Mouse (Mus musculus): Measurements from ENCODE around the gene Tnrc18. TPM values are rescaled to one million over a fixed set of nuclear protein-coding genes. Genes with fewer than 3 reads are reported as not detected.

Gene Tnrc18
- polyA plus RNA-seq, 1 experiment from 2014 or later = 23.3 TPM

DNA sequence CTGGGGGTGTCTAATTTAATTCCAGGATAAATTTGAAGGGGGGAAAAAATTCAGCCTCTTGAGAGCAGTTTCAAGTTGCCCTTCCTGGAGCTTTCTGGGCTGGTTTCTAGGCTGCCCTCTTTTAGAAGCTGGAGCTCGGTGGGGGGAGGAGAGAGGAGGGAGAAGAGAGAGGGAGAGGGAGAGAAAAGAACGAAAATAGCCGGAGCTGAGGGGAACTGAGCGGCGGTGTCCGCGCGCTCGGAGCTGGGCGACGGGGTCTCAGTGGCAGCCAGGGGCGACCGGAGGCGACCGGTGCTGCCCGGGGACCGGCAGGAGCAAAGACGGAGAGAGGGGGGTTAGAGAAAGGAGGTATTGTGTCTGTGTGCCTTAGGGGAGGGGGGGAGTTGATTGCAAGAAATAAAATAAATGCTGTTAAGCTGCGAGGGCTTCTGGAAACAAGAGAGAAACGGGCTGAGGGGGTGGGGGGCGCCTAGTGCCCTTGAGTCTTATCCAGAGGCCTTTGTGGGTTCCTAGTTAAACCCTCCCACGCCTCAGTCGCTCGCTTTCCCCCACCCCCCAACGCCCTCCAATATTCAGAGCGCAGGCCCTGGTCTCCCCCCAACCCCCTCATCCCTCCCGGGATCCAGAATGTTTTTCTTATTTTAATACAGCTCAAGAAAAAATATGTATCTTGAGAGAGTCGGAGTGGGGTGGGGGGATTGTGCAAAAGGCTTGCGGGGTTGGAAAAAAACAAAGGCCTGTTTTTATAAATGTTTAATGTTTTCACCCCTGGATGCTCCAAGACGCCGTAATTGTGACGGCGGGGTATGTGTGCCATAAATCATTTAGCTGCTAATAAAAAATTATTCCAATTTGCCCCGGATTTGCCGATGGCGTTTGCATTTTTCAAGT is 2.2 kb upstream of the Tnrc18 start:
- Histone ChIP-seq H3K4me3 (ENCODE audit: low read depth, low read length) (peak overlapping the region; percentile 87), H3K4me2 (ENCODE audit: low read length) (peak overlapping the region; percentile 97), H3K36me3 (ENCODE audit: control insufficient read depth, insufficient read depth, low read length) (no peaks in the 10 kb centered on the region), H3K9ac (ENCODE audit: low read depth, low read length) (peak overlapping the region; percentile 97), H3K27me3 (ENCODE audit: control insufficient read depth, insufficient read depth, low read depth, low read length) (no peaks in the 10 kb centered on the region), H3K4me1 (ENCODE audit: control insufficient read depth, insufficient read depth, low read length) (peaks cover 19% of the 10 kb centered on the region), H3K9me3 (replicated peaks; ENCODE audit: control insufficient read depth, low read length, poor library complexity, severe bottlenecking) (no peaks in the 10 kb centered on the region), H3K27ac (ENCODE audit: low read length) (peak overlapping the region; percentile 100)
- WGBS = under 1% methylated on average over 36 of the region's 36 CpGs
- peak; percentile 29; the same call in 1 of the 2 replicates for ATAC-seq

DNA sequence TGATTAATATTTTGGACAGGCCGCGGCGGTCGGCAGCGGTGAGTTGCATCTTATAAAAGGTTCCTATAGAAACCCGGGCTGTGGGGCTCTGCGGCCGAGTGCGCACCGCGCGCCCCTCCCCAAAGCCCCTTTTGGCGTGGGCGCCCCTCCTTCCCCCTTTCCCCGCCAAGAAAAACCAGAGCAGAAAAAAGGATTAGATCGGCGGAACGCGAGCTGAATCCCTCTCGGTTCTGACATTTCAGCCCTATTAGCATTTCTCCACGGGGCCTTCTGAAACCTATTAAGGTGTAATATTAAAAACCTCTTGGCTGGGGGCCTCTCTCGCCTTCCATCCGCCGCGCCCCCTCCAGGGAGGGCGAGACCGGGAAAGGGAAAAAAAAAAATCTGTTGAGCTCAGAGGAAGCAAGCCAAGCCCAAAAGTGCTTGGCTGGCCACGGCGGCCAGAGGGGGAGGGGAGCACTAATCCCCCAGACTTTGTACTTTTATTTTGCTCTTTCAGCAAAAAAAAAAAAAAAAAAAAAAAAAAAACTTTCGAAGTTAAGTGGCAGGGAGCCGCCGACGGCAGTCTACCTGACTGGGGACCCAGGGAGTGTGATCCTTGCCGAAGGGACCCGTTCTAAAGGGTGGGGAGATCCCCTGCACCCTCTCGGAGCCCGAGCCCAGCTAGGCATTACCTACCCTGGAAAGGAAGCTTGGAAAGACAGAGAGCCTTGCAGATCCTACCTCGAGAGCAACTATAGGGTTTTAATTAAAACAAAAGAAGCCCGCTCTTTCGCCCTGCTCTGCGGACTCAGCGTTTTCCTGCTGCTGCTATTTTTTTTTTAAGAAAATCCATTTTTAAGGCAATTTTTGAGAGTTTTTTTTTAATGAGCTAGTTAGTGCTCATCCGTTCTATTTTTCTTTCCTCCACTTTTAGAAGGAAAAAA is 1.2 kb upstream of the Tnrc18 start:
- H3K27ac ChIP-seq (ENCODE audit: low read length) = peak overlapping the region; percentile 100
- H3K4me1 ChIP-seq (ENCODE audit: control insufficient read depth, insufficient read depth, low read length) = peaks cover 9% of the 10 kb centered on the region
- no peaks in the 10 kb centered on the region for H3K9me3 ChIP-seq (replicated peaks; ENCODE audit: control insufficient read depth, low read length, poor library complexity, severe bottlenecking)
- H3K4me2 ChIP-seq (ENCODE audit: low read length) = peak overlapping the region; percentile 97
- WGBS = under 1% methylated on average over 43 of the region's 43 CpGs
- H3K4me3 ChIP-seq (ENCODE audit: low read depth, low read length) = peak overlapping the region; percentile 87
- ATAC-seq = no peak
- H3K36me3 ChIP-seq (ENCODE audit: control insufficient read depth, insufficient read depth, low read length) = no peaks in the 10 kb centered on the region
- no peaks in the 10 kb centered on the region for H3K27me3 ChIP-seq (ENCODE audit: control insufficient read depth, insufficient read depth, low read depth, low read length)
- H3K9ac ChIP-seq (ENCODE audit: low read depth, low read length) = peak overlapping the region; percentile 97

DNA sequence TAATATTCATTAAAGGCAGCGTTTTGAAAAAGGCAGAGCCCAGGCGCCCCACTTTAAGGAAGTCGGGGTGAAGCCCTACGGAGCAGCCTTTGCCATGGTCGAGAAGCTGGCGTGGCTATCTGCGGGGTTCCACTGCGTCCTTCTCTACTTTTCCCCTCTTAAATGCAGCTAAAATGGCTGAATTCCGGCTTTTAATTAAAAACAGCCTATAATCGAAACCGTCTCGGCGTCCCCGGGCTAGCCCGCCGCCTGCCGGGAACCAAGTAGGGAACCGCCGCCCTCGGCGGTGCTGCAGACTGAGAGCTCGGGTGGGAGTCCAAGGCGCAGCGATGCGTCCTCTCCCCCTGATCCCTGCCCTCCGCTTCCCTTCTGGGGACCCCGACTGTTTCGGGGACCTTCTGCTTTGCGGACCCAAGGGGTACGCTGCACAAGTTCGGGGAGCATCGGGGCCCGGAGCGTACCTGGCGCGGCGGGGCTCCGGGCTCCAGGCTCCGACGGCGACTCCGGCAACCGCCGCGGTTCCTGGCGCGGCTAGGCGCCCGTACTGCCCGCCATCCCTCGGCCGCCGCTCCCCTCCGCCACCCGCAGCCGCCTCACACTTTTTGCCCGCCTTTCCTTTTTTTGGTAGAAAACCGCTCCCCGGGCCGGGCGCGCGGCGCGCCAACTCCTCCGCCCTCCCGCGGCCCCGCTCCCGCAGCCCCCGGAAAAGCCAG is 495 bp downstream of the Tnrc18 start:
- Histone ChIP-seq H3K4me2 (ENCODE audit: low read length) (peak overlapping the region; percentile 98), H3K4me1 (ENCODE audit: control insufficient read depth, insufficient read depth, low read length) (peaks cover 11% of the 10 kb centered on the region), H3K36me3 (ENCODE audit: control insufficient read depth, insufficient read depth, low read length) (no peaks in the 10 kb centered on the region), H3K4me3 (ENCODE audit: low read depth, low read length) (peak overlapping the region; percentile 87), H3K27me3 (ENCODE audit: control insufficient read depth, insufficient read depth, low read depth, low read length) (no peaks in the 10 kb centered on the region), H3K27ac (ENCODE audit: low read length) (peak overlapping the region; percentile 100), H3K9me3 (replicated peaks; ENCODE audit: control insufficient read depth, low read length, poor library complexity, severe bottlenecking) (no peaks in the 10 kb centered on the region), H3K9ac (ENCODE audit: low read depth, low read length) (peak overlapping the region; percentile 100)
- no peak for ATAC-seq
- under 1% methylated on average over 69 of the region's 71 CpGs for WGBS

DNA sequence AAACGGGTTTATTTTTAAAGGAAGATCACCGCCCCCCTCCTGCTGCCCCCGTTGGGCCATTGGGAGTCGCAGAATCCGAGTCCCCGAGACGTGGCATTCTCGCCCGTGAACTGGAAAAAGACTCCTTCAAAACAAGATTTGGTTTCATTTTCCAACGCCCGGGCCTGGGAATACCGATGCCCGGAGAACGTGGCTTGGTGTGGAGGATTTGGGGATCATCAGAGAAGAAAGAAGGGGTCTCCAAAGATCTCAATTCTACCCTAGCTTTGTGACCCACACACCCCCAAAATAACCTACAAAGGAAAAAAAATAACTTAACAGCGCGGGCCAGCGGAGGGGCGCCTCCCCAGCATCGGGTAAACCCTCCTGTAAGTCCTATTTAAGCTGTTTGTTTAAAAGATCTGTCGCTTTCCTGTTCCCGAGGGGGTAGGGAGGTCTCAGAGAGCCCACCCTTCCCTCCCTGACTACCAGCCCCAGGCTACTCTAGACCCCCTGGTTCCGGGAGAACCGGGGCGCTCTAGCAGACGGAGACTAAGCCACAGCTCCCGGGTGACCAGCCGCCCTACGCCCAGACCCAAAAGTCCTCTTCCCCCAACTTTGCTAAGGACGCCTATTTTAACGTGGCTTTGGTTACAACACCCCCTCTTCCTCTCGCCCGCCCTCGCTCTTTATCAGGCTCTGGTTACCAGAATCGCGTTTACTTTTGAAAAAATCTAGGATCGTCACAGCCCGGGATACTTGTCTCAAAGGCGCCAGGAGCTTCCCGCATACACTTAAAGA is 1.2 kb downstream of the Tnrc18 start:
- Histone ChIP-seq H3K27me3 (ENCODE audit: control insufficient read depth, insufficient read depth, low read depth, low read length) (no peaks in the 10 kb centered on the region), H3K4me1 (ENCODE audit: control insufficient read depth, insufficient read depth, low read length) (peaks cover 19% of the 10 kb centered on the region), H3K4me3 (ENCODE audit: low read depth, low read length) (peak overlapping the region; percentile 87), H3K9ac (ENCODE audit: low read depth, low read length) (peak overlapping the region; percentile 100), H3K4me2 (ENCODE audit: low read length) (peak overlapping the region; percentile 98), H3K36me3 (ENCODE audit: control insufficient read depth, insufficient read depth, low read length) (no peaks in the 10 kb centered on the region), H3K27ac (ENCODE audit: low read length) (peak overlapping the region; percentile 100), H3K9me3 (replicated peaks; ENCODE audit: control insufficient read depth, low read length, poor library complexity, severe bottlenecking) (no peaks in the 10 kb centered on the region)
- under 1% methylated on average over 39 of the region's 39 CpGs for WGBS
- no peak for ATAC-seq

DNA sequence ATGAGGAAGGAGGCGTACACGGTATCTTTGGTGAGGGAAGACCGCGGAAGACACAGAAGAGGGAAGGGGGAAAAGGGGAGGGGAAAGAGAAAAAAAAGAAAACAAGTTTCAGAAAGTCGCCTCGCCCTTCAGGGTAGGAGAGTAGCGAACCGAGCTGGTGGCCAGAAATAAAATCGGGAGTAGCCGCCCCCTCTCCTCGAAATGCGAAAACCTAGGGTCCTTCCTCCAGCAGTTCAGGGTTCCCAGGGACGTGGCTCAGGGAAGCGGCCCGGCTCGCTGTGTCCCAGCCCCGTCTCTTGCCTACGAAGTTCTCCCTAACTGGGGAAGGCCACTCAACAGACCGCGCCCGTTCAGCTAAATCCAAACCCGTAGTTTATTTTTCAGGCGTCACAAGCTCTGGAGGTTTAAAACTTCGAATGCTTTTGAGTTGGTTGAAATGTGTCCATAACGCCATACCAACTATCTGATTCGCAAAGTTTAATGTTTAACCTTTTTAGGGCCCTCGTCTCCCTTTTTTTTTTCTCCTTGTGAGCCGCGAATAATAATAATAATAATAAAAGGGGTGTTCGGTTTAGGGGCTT is 2.0 kb downstream of the Tnrc18 start:
- peak overlapping the region; percentile 100 for H3K27ac ChIP-seq (ENCODE audit: low read length)
- ATAC-seq = no peak
- WGBS = under 1% methylated on average over 30 of the region's 30 CpGs

DNA sequence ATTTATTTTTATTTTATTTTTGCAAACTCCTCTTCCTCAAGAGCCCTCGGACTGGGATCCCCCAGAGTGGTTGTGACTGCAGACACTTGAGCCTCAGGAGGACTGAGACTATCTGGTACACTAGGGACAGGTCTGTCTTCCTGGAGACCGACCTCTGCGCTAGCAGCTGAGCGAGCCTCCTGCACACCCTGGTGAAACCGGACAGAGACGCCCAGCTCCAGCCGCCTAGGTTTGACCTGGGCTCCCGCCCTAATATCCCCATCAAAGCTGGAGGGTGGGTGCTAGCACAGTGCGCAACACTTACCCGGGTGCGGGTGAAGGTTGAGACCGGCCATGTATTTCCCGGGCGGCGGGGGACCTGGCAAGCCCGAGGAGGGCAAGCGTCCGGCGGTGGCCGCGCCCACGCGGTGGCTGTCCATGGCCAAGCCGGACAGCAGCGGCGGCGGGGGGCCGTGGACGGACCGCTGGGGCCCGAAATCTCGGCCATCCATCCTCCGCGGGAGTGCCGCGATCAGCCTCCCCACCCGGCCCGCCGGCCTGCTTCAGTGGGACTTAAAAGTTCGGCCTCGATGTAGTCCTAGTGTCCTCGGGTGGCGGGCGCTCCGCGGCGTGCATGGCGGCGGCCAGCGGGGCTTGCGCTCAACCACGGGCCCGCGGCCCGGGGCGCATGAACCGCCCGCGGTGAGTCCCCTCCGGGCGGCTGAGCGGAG is 2.6 kb downstream of the Tnrc18 start:
- under 1% methylated on average over 57 of the region's 62 CpGs for WGBS
- Histone ChIP-seq H3K27me3 (ENCODE audit: control insufficient read depth, insufficient read depth, low read depth, low read length) (no peaks in the 10 kb centered on the region), H3K4me3 (ENCODE audit: low read depth, low read length) (peak overlapping the region; percentile 87), H3K27ac (ENCODE audit: low read length) (peak overlapping the region; percentile 100), H3K9me3 (replicated peaks; ENCODE audit: control insufficient read depth, low read length, poor library complexity, severe bottlenecking) (no peaks in the 10 kb centered on the region), H3K4me1 (ENCODE audit: control insufficient read depth, insufficient read depth, low read length) (peaks cover 32% of the 10 kb centered on the region), H3K4me2 (ENCODE audit: low read length) (peak overlapping the region; percentile 98), H3K9ac (ENCODE audit: low read depth, low read length) (peak overlapping the region; percentile 100), H3K36me3 (ENCODE audit: control insufficient read depth, insufficient read depth, low read length) (no peaks in the 10 kb centered on the region)
- no peak for ATAC-seq

More for the DNA sequence above, 2.0 kb downstream of the Tnrc18 start:
- Histone ChIP-seq H3K9me3 (replicated peaks; ENCODE audit: control insufficient read depth, low read length, poor library complexity, severe bottlenecking) (no peaks in the 10 kb centered on the region), H3K4me1 (ENCODE audit: control insufficient read depth, insufficient read depth, low read length) (peaks cover 26% of the 10 kb centered on the region), H3K4me2 (ENCODE audit: low read length) (peak overlapping the region; percentile 98), H3K4me3 (ENCODE audit: low read depth, low read length) (peak overlapping the region; percentile 87), H3K9ac (ENCODE audit: low read depth, low read length) (peak overlapping the region; percentile 100), H3K27me3 (ENCODE audit: control insufficient read depth, insufficient read depth, low read depth, low read length) (no peaks in the 10 kb centered on the region), H3K36me3 (ENCODE audit: control insufficient read depth, insufficient read depth, low read length) (no peaks in the 10 kb centered on the region)

DNA sequence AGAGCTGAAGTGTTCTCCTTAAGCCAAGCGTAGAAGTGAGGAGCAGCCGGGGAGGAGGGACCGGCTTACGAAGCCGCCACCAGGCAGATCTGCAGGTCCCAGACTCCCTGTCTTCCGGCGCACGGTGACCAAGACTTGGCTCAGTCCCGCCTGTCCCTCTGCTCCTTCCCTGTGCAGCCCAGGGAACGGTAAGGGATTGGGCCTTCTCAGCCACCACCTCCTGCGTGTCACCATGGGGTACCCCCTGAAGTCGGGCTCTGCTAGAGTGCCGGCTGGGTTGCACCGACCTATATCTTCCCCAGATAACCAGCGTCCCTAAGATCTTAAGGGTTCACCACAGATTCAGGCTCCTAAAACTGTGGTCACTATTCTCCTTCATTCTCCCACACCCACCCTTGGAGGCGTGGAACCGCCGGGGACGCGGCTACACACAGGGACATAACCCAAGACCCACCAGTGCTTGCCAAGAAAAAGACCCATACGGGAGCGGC is 3.3 kb downstream of the Tnrc18 start:
- Histone ChIP-seq H3K9me3 (replicated peaks; ENCODE audit: control insufficient read depth, low read length, poor library complexity, severe bottlenecking) (no peaks in the 10 kb centered on the region), H3K36me3 (ENCODE audit: control insufficient read depth, insufficient read depth, low read length) (no peaks in the 10 kb centered on the region), H3K4me3 (ENCODE audit: low read depth, low read length) (peak overlapping the region; percentile 87), H3K4me1 (ENCODE audit: control insufficient read depth, insufficient read depth, low read length) (peaks cover 39% of the 10 kb centered on the region), H3K27ac (ENCODE audit: low read length) (peak overlapping the region; percentile 100), H3K27me3 (ENCODE audit: control insufficient read depth, insufficient read depth, low read depth, low read length) (no peaks in the 10 kb centered on the region), H3K4me2 (ENCODE audit: low read length) (peak overlapping the region; percentile 98), H3K9ac (ENCODE audit: low read depth, low read length) (peak overlapping the region; percentile 100)
- under 1% methylated on average over 22 of the region's 22 CpGs for WGBS
- ATAC-seq = no peak
